Mouse (Mus musculus) C2C12 (cell line): ENCODE results near the gene Agfg2.

ENCODE experiments used
- CTCF ChIP-seq: IDR thresholded peaks from one replicate; pipeline ENCODE4 v1.5.1; 2011; ENCODE audit not compliant: control insufficient read depth, insufficient read depth, insufficient read length
- FOSL1 ChIP-seq: IDR thresholded peaks from one replicate; pipeline ENCODE4 v1.8.0; 2011; ENCODE audit warnings: mild to moderate bottlenecking, low read length; ENCODE audit not compliant: poor library complexity, insufficient read depth, severe bottlenecking
- MAX ChIP-seq: IDR thresholded peaks from one replicate; pipeline ENCODE4 v1.6.1; 2011; ENCODE audit warnings: mild to moderate bottlenecking, control low read depth
- MYOD1 ChIP-seq: IDR thresholded peaks from one replicate; pipeline ENCODE4 v1.6.1; 2011; ENCODE audit warnings: low read depth; ENCODE audit not compliant: control insufficient read depth, insufficient read length
- MYOG ChIP-seq: IDR thresholded peaks from one replicate; pipeline ENCODE4 v1.6.1; 2011; ENCODE audit not compliant: control insufficient read depth, insufficient read length; ENCODE audit errors: extremely low read depth
- USF1 ChIP-seq: IDR thresholded peaks from one replicate; pipeline ENCODE4 v1.6.1; 2011; ENCODE audit warnings: low read depth, mild to moderate bottlenecking, control low read depth, moderate library complexity

DNA sequence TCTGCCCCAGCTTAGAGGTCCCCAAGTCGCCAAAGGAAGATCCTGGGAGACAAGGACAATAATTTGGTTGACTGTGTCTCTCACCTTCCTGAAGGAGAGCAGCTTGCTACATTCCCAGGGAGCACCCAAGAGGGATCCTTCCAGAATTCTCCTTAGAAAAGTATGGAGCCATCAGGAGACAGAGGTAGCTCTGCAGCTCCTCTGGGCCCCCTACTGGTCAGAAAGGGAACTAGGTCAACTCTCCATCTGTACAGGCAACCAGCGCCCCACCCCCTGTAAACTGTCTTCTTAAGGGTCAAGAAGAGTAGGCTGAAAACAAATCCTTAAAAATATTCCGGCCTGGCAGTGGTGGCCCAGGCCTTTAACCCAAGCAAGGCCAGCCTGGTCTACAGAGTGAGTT lies 32.1 kb downstream of the Agfg2 start:
- TF ChIP-seq CTCF (peak; percentile 46), MAX (no peak), USF1 (no peak), MYOD1 (no peak), FOSL1 (no peak), MYOG (no peak)
